Mouse (Mus musculus): ENCODE measurements around the gene Klk4.

The Klk4 gene

DNA sequence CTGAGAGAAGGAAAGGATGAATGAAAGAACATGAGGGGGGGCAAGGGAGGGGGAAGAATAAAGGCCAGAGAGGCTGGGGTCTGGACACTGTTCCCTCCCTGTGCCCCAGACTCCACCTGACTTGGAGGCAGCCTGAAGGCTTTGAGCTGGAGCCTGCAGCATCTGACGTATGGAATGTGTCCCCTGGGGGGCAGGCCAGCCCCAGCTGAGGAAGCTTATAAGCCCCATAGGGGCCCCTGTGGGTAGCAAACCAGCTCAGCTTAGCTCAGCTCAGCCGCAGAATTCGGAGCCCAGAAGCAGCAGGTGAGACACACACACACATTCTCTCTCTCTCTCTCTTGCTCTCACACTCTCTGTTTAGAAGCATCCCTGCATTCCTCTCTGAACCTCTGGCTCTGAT is at the start of gene Klk4:
TSS of gene Klk4 (plus strand) at position 249 of the 400 bp plus-strand sequence.
- in situ Hi-C loops (cut with MboI): no loop called here

DNA sequence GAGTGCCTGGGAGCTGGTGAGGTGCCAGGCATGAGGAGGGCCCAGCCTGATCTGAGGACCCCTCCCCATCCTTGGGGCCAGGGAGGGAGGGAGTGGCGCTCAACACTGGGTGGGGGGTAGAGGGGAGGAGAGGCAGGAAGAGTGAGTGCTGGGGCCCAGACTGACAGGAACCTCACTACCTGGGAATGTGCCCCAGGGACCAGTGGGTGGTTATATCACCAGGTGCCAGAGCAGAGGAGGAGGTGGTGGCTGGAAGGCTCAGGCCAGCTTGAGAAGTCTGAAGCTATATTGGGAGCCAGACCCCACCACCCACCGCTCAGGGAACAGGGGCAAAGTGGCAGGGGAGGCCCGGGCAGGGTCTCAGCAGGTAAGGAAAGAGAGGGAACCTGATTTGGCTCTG is 39.3 kb upstream of the Klk4 start, which contains the start of gene Klk5:
TSS of gene Klk5 (plus strand) at position 271 of the 400 bp plus-strand sequence.
- in situ Hi-C loops (cut with MboI): no loop called here

DNA sequence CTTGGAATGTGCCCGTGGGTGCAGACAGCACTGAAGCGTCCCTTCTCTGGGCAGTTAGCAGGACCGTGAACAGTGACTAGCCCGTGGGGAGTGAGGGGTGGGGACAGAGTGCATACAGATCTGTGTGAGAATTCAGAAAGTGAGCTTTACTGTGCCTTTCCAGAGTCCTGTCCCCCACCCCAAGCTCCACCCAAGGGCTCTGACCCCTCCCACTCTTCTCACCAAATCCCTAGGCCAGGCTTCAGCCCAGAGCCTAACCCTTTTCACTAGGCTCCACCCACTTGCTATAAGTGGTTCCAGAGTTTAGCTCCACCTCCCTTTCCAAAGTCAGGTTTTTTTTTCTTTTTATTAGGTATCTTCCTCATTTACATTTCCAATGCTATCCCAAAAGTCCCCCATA is 37.2 kb upstream of the Klk4 start:
- in situ Hi-C loops (cut with MboI): no loop called here

GRCm38 (mm10) chr7:43851616-43852015 is 29.3 kb upstream of the Klk4 start:
- in situ Hi-C loops (cut with MboI): loop anchor here (10.0 kb wide), 1 partner anchor 57 kb away; the partner anchor contains the start of genes Klk8 and Klk9

DNA sequence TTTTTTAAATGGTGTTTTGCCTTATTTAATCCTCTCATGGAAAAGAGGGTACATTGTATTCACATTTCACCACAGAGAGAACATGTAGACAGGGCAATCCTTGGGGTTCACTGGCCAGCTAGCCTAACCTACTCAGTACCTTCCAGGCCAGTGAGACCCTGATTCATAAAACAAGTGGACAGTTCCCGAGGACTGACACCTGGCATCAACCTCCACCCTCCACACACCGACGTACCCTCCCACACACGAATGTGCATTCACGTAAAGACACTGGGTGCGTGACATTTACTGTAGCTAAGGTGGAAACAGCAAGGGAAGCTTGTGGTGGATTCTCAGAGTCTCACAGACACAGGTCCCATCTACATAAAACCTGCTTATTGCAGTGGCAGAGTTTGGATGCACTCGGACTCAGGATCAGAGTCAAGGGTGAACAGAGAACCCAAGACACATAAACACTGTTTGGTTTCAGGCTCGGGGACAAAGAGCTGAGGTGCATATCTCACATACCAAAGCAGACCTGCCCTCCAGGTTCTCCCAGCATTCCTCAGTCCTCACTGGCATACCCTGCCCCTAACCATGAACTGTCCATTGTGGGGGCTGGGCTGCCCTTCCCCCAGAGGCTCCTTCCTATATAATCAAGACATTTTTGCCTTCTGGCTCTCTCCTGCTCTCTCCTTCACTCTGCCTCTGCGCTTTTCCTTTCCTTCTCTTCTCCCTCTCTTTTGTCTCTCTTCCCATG is 26.1 kb upstream of the Klk4 start:
- in situ Hi-C loops (cut with MboI): loop anchor here (10.0 kb wide), 1 partner anchor 60 kb away; the partner anchor contains the start of genes Klk8 and Klk9

- in situ Hi-C loops (cut with MboI): loop anchor here (10.0 kb wide), 1 partner anchor 61 kb away; the partner anchor contains the start of genes Klk8 and Klk9
Observed at GRCm38 (mm10) chr7:43855709-43856108, 25.3 kb upstream of the Klk4 start.

- in situ Hi-C loops (cut with MboI): loop anchor here (10.0 kb wide), 1 partner anchor 62 kb away; the partner anchor contains the start of genes Klk8 and Klk9
Observed at GRCm38 (mm10) chr7:43856307-43856706, 24.7 kb upstream of the Klk4 start.

DNA sequence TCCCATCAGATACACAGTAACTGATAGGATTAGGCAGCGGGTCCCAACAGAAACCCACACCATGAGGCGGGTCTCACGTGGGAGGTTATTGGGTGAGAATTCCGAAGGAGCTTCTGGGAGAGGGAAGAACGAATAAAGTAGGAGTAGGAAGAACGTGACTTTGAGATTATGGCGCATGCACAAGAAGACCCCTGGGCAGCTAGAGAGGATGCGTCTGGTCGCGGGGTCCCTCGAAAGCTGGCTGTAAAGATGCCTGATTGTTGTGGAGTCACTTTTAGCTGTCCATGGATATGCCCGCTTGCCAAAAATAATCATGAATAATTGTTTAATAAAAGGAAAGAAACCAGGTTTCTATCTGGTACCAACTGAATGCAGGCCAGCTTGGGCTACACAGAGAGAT is 23.5 kb upstream of the Klk4 start:
- in situ Hi-C loops (cut with MboI): loop anchor here (10.0 kb wide), 1 partner anchor 63 kb away; the partner anchor contains the start of genes Klk8 and Klk9

GRCm38 (mm10) chr7:43860411-43860810 is 20.5 kb upstream of the Klk4 start:
- in situ Hi-C loops (cut with MboI): no loop called here

DNA sequence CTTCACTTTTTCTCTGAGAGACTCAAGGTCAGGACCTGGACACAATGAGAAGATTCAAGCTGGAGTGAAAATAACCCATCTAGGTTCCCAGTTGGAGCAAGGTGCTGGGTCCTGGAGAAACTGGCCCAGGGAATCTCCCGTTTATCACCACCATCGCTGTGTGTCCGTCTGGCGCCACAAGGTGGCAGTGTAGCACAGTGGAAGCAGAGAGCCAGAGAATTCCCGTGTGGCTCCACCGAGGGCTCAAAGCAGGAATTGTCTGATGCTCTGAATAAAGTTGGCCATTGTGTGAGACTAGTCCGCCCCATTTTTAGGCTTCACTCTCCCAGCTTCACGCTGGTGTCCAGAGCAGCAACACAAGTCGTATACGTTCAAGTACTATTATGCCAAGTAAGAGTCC is 7.7 kb upstream of the Klk4 start:
- in situ Hi-C loops (cut with MboI): no loop called here

DNA sequence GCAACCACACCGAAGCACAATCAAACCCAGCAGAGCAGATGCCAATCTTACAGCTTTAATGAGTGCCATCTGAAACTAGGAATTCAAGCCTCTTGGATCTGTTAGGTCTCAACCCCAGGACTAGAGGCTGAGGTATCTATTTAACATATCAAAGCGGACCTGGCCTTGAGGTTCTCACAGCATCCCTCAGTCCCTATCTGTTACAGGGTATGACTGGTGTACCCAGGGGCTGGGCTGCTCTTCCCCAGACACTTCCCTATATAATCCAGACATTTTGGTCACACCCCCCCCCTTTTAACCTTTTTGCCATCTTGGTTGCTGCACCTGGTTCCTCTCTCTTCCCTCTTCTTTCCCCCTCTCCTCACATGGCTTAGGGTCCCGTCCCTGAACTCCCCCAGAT is 7.3 kb upstream of the Klk4 start:
- in situ Hi-C loops (cut with MboI): no loop called here

DNA sequence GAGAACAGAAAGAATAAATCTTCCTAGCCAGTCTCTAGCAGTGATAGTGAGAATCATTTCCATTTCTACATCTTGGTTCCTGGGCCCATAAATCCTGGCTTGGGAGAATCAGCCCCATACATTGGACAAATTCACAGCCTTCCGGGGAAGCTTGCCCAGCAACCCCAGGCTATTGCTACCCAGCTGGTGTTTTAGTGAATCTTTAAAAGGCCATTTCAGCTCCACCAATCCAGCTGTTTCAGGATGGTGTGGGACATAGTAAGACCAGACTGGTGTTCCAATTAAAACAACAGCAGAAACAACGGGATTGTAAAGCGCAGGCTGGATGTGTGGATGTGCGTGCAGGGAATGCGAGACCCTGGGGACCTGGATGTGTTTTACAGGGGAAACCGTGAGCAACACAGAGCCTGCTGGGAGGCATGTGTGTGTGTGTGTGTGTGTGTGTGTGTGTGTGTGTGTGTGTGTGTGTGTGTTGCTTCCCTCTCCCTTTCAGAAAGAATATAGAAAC is 6.0 kb upstream of the Klk4 start:
- in situ Hi-C loops (cut with MboI): no loop called here

DNA sequence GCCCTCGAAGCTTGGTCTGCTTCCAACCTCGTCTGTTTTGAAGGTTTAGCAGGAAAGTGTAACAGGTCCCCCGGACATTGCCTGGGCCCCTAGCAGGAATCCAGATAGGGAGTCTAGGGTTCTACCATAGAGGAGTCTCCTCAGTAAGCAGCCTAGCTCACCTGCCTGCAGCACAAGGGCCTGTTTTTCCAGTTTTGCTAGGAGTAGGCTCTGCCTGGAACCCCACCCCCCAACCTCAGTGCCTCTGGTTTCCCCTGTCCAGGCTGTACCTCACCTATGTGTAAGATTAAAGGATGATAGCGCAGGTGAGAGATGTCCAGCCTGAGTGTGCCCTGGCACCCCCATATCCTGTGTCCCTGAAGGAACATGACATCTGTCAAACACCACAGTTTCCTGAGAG is 4.5 kb upstream of the Klk4 start:
- in situ Hi-C loops (cut with MboI): no loop called here

GRCm38 (mm10) chr7:43878281-43878680 is 2.7 kb upstream of the Klk4 start:
- in situ Hi-C loops (cut with MboI): no loop called here

GRCm38 (mm10) chr7:43882346-43882745 is 1.4 kb downstream of the Klk4 start:
- in situ Hi-C loops (cut with MboI): no loop called here

DNA sequence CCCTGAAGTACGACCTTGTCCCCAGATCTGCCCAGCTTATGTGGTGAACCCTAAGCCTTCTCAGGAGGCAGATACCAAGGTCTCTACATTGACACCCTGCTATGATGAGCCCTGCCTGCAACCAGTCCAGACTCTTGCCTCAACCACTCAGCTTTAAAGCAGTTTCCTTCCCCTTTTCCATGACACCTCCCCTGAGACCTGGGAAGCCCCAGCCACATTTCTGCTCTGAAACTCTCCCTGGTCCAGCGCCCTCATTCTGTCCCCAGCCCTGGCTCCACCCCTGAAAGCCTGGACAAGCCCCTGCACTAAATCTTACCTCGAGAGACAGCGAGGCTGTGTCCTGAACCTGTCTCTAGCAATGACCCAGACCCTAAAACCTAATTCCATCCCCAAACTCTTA is 1.9 kb downstream of the Klk4 start:
- in situ Hi-C loops (cut with MboI): no loop called here

DNA sequence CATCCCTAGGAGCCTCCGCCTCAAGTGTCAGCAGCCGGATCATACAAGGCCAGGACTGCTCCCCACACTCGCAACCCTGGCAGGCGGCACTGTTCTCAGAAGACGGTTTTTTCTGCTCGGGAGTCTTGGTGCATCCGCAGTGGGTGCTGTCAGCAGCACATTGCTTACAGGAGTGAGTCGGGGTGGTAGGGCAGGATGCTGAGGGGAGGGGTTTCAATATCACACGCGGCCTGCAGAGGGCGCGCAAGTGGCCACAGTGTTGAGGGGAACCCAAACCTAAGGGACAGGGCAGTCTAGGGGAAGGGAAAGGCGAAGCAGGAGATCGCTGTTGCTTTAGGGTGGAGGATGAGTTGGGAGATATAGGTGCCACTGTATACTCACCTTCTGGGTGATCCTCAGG is 2.6 kb downstream of the Klk4 start:
- in situ Hi-C loops (cut with MboI): no loop called here

- in situ Hi-C loops (cut with MboI): no loop called here
Observed at GRCm38 (mm10) chr7:43891365-43891764, 10.4 kb downstream of the Klk4 start.

GRCm38 (mm10) chr7:43891788-43892187 is 10.8 kb downstream of the Klk4 start:
- in situ Hi-C loops (cut with MboI): no loop called here

- in situ Hi-C loops (cut with MboI): no loop called here
Observed at GRCm38 (mm10) chr7:43894836-43895235, 13.9 kb downstream of the Klk4 start.

GRCm38 (mm10) chr7:43914821-43915220 is 33.9 kb downstream of the Klk4 start:
- in situ Hi-C loops (cut with MboI): no loop called here

- in situ Hi-C loops (cut with MboI): no loop called here
Observed at GRCm38 (mm10) chr7:43918426-43918825, 37.5 kb downstream of the Klk4 start.

GRCm38 (mm10) chr7:43918871-43919270 is 37.9 kb downstream of the Klk4 start:
- in situ Hi-C loops (cut with MboI): no loop called here
